Mouse (Mus musculus) intestine, postnatal 0 days (tissue): ENCODE results near the gene Hba-x. TPM values are rescaled to one million over a fixed set of nuclear protein-coding genes. Genes with fewer than 3 reads are reported as not detected.
"Not testable (repeated sequence)": the region's sequence is repeated elsewhere in the genome, so short reads cannot be mapped to it uniquely, and the experiment has no call there.

Source experiments
- ATAC-seq: fragments of 200-750 bp; cut with Nextera tagmentation; 2 replicates; pipeline ENCODE4 v1.8.0; 2017; ENCODE audit warnings: mild to moderate bottlenecking, moderate TSS enrichment, moderate library complexity
- H3K27ac ChIP-seq: fragments of 300-500 bp; sonication (generic); 2 replicates; pipeline ENCODE4 v1.5.1; 2014; ENCODE audit warnings: mild to moderate bottlenecking, low read depth, low read length, moderate library complexity
- H3K27me3 ChIP-seq: fragments of 300-500 bp; sonication (generic); replicated peaks from 2 replicates; pipeline ENCODE4 v1.6.1; 2014; ENCODE audit warnings: low read length, mixed read lengths; ENCODE audit not compliant: control insufficient read depth, insufficient read depth
- H3K36me3 ChIP-seq: fragments of 300-500 bp; sonication (generic); 2 replicates; pipeline ENCODE4 v1.6.1; 2014; ENCODE audit warnings: mild to moderate bottlenecking, moderate library complexity; ENCODE audit not compliant: control insufficient read depth, insufficient read depth
- H3K4me1 ChIP-seq: fragments of 300-500 bp; sonication (generic); replicated peaks from 2 replicates; pipeline ENCODE4 v1.6.1; 2014; ENCODE audit warnings: antibody characterized with exemption, low read length, mixed read lengths; ENCODE audit not compliant: control insufficient read depth, insufficient read depth
- H3K4me2 ChIP-seq: fragments of 300-500 bp; sonication (generic); replicated peaks from 2 replicates; pipeline ENCODE4 v1.6.1; 2014; ENCODE audit warnings: low read depth, mild to moderate bottlenecking, moderate library complexity
- H3K4me3 ChIP-seq: fragments of 300-500 bp; sonication (generic); 2 replicates; pipeline ENCODE4 v1.5.1; 2014; ENCODE audit warnings: low read depth, low read length
- H3K9ac ChIP-seq: fragments of 300-500 bp; sonication (generic); 2 replicates; pipeline ENCODE4 v1.6.1; 2014; ENCODE audit warnings: mild to moderate bottlenecking, low read depth, low read length
- H3K9me3 ChIP-seq: fragments of 300-500 bp; sonication (generic); 2 replicates; pipeline ENCODE4 v1.6.1; 2016; ENCODE audit warnings: mixed run types; ENCODE audit not compliant: control insufficient read depth
- CTCF ChIP-seq: sonication (generic); IDR thresholded peaks from 2 replicates; pipeline ENCODE4 v1.5.1; 2016; ENCODE audit warnings: low read depth, mild to moderate bottlenecking, control low read depth, antibody characterized with exemption, moderate library complexity
- WGBS: fragments of 180-500 bp; shearing (Covaris S2); extraction: QIAGEN DNeasy Blood & Tissue Kit; methylation state at CpG from one replicate; pipeline ENCODE4 v1.1.7; 2014; 5-methylcytosine and 5-hydroxymethylcytosine counted together
- polyA plus RNA-seq: library from polyadenylated mRNA; unstranded; fragments of >200 nt; fragmentation: Nextera tagmentation; extraction: Ambion mirVana; gene quantifications from 2 replicates; pipeline ENCODE4 v1.2.1, GENCODE M21; 2015

The Hba-x gene
- polyA plus RNA-seq, 1 experiment from 2014 or later = 0.23 TPM

DNA sequence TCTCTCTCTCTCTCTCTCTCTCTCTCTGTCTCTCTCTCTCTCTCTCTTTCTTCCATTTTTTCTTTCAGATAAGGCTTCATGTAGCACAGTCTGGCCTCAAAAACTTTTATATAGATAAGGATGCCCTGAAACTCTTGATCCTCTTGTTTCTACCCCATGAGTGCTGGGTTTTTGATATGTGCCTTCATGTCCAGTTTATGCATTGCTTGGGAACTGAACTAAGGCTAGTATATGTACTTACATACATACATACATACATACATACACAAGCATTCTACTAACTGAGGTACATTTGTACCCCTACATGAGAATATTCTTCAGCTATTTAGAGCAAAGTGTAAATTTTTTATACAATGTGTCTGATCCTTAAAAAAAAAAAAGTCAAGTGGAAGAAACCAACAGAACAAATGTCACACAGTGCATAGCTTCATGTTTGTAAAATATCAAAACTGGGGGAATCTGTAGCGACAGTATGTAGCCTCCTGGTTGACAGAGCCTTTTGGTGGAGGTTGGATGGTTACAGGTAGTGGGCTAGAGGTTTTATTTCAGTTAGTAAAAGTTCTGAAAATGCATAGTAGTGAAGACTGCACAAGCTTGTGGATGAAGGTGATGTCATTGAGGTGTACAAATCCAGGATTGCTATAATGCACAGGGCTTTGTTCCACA is 21.8 kb downstream of the Hba-x start:
- H3K4me1 ChIP-seq = no peaks in the 10 kb centered on the region
- no peak for ATAC-seq
- no peak overlapping the region for H3K27ac ChIP-seq
- TF ChIP-seq CTCF = no peak
- H3K9ac ChIP-seq = no peak overlapping the region
- no peaks in the 10 kb centered on the region for H3K9me3 ChIP-seq
- 0 out of 2 replicates have a peak, but pooled peaks cover 5% of the 10 kb centered on the region for H3K27me3 ChIP-seq
- WGBS = 85% methylated on average over 1 of the region's 1 CpGs
- H3K36me3 ChIP-seq = no peaks in the 10 kb centered on the region
- no peak overlapping the region for H3K4me3 ChIP-seq
- no peak overlapping the region for H3K4me2 ChIP-seq

GRCm38 (mm10) chr11:32298532-32298918 is 22.3 kb downstream of the Hba-x start:
- H3K27ac ChIP-seq = no peak overlapping the region
- H3K9me3 ChIP-seq = no peaks in the 10 kb centered on the region
- no peak overlapping the region for H3K4me2 ChIP-seq
- TF ChIP-seq CTCF = no peak
- H3K4me1 ChIP-seq = no peaks in the 10 kb centered on the region
- 0 out of 2 replicates have a peak, but pooled peaks cover 5% of the 10 kb centered on the region for H3K27me3 ChIP-seq
- ATAC-seq = no peak
- WGBS = 95% methylated on average over 2 of the region's 2 CpGs
- no peak overlapping the region for H3K4me3 ChIP-seq
- no peaks in the 10 kb centered on the region for H3K36me3 ChIP-seq
- no peak overlapping the region for H3K9ac ChIP-seq

DNA sequence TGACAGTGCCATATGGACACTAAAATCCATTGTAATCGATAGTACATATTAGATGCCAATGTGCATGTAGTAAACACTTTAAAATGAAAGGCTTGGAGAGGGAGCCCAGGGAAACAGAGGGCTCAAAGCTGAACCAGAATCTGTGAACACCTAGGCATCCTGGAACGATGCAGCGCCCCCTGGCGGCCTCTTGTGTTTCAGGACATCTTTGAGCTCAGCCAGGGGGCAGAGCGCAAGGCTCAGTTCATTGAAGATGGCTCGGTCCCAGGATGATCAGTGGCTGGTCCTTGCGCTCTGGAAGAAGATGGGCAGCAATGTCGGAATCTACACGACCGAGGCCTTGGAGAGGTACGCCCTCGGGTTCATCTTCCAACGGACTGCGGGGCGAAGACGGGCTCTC is 23.7 kb downstream of the Hba-x start, which contains the start of gene Hbq1a:
Gene Hbq1a (plus strand): TSS at position 205 of the 400 bp plus-strand sequence.
- peak; percentile 85 for TF ChIP-seq CTCF
- not testable (repeated sequence) for H3K4me1 ChIP-seq, H3K36me3 ChIP-seq, H3K4me3 ChIP-seq, H3K9ac ChIP-seq, ATAC-seq, H3K27ac ChIP-seq, H3K27me3 ChIP-seq, H3K9me3 ChIP-seq
- WGBS = 5% methylated on average over 16 of the region's 16 CpGs
- H3K4me2 ChIP-seq = peak within 1 kb of the TSS; percentile 38

- no peak overlapping the region for H3K27ac ChIP-seq
- H3K36me3 ChIP-seq = no peaks in the 10 kb centered on the region
- H3K27me3 ChIP-seq = 0 out of 2 replicates have a peak, but pooled peaks cover 5% of the 10 kb centered on the region
- no peak overlapping the region for H3K9ac ChIP-seq
- H3K9me3 ChIP-seq = no peaks in the 10 kb centered on the region
- H3K4me1 ChIP-seq = no peaks in the 10 kb centered on the region
- TF ChIP-seq CTCF = no peak
- WGBS = 49% methylated on average over 14 of the region's 17 CpGs
- H3K4me2 ChIP-seq = peak overlapping the region; percentile 38
- no peak overlapping the region for H3K4me3 ChIP-seq
- ATAC-seq = no peak
These were observed 24.4 kb downstream of the Hba-x start for GRCm38 (mm10) chr11:32300279-32301267.

- Histone ChIP-seq H3K4me3 (no peak overlapping the region), H3K4me2 (no peak overlapping the region), H3K9me3 (no peaks in the 10 kb centered on the region), H3K27ac (no peak overlapping the region), H3K27me3 (0 out of 2 replicates have a peak, but pooled peaks cover 5% of the 10 kb centered on the region), H3K36me3 (no peaks in the 10 kb centered on the region), H3K9ac (no peak overlapping the region), H3K4me1 (no peaks in the 10 kb centered on the region)
- 73% methylated on average over 1 of the region's 1 CpGs for WGBS
- TF ChIP-seq CTCF = no peak
- ATAC-seq = no peak
These were observed 25.3 kb downstream of the Hba-x start for GRCm38 (mm10) chr11:32301506-32301905.

GRCm38 (mm10) chr11:32302824-32303419 is 26.7 kb downstream of the Hba-x start:
- no peak for TF ChIP-seq CTCF
- 0 out of 2 replicates have a peak, but pooled peaks cover 5% of the 10 kb centered on the region for H3K27me3 ChIP-seq
- no peaks in the 10 kb centered on the region for H3K4me1 ChIP-seq
- no peak overlapping the region for H3K9ac ChIP-seq
- no peak overlapping the region for H3K27ac ChIP-seq
- ATAC-seq = no peak
- H3K4me2 ChIP-seq = no peak overlapping the region
- 38% methylated on average over 2 of the region's 2 CpGs for WGBS
- no peaks in the 10 kb centered on the region for H3K36me3 ChIP-seq
- H3K9me3 ChIP-seq = no peaks in the 10 kb centered on the region
- H3K4me3 ChIP-seq = no peak overlapping the region
